18 mouse cellular contexts compared by ENCODE assay signal in the genomic region with DNA sequence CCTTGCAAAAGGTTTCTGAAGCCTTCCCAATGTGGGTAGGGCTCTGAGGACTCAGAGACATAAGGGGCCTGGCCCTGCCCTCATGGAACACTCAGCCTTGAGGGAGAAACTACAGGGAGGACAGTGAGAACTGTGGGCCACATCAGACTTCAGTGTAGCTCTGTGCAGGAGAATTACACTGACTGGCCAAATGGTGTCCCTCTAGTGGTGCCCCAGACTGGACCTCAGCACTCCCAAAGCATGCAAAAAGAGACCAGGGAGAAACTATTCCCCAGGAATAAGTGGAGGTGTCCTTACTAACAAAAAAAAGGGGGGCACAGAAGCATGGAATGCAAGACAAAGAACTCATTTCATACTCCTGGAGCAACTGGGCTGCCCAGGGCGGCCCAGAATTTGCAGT. TPM values are rescaled to one million over a fixed set of nuclear protein-coding genes. Genes with fewer than 3 reads are reported as not detected.
DNase-seq lines count a peak whose midpoint lies in the region; ATAC-seq lines count a peak whose summit lies in the region.
"Had no signal": no experiment of that assay in that cellular context is flagged by ENCODE, and none has a peak within 500 bp of the region (broad histone marks: within the 10 kb centered on the region; RNA-seq: fewer than 3 reads in every experiment).

No protein-coding gene starts in this region.

- H3K4me2 ChIP-seq in forebrain, embryonic 11.5 days (ENCODE audit: low read depth, low read length, severe bottlenecking): no peak overlapping the region
- H3K4me2 ChIP-seq in forebrain, embryonic 16.5 days (ENCODE audit: low read length): no peak overlapping the region
- no peak overlapping the region for H3K4me2 ChIP-seq in midbrain, embryonic 15.5 days
- no peak overlapping the region for H3K4me2 ChIP-seq in midbrain, embryonic 11.5 days
- H3K4me2 ChIP-seq: hindbrain, embryonic 14.5 days had no signal

- H3K27me3 ChIP-seq in forebrain, embryonic 11.5 days (ENCODE audit: control insufficient read depth, insufficient read depth, low read length): no peaks in the 10 kb centered on the region
- no peaks in the 10 kb centered on the region for H3K27me3 ChIP-seq in forebrain, embryonic 16.5 days (replicated peaks; ENCODE audit: control insufficient read depth, insufficient read depth, low read length)
- peaks cover 14% of the 10 kb centered on the region; the same call in 1 of the 2 replicates for H3K27me3 ChIP-seq in midbrain, embryonic 10.5 days (ENCODE audit: low read depth, poor library complexity, severe bottlenecking)
- no peaks in the 10 kb centered on the region for H3K27me3 ChIP-seq in midbrain, embryonic 15.5 days (replicated peaks)
- no peaks in the 10 kb centered on the region for H3K27me3 ChIP-seq in midbrain, embryonic 11.5 days (ENCODE audit: control insufficient read depth, insufficient read depth, low read length)

- peaks cover 39% of the 10 kb centered on the region for H3K4me1 ChIP-seq in forebrain, embryonic 11.5 days (replicated peaks; ENCODE audit: control insufficient read depth, insufficient read depth, low read length)
- H3K4me1 ChIP-seq in forebrain, embryonic 16.5 days (replicated peaks; ENCODE audit: control insufficient read depth, insufficient read depth, low read length): peaks cover 56% of the 10 kb centered on the region
- H3K4me1 ChIP-seq in midbrain, embryonic 10.5 days: peaks cover 98% of the 10 kb centered on the region
- peaks cover 69% of the 10 kb centered on the region for H3K4me1 ChIP-seq in midbrain, embryonic 15.5 days
- H3K4me1 ChIP-seq in midbrain, embryonic 11.5 days (ENCODE audit: control insufficient read depth, insufficient read depth, low read length): peaks cover 56% of the 10 kb centered on the region

- H3K9me3 ChIP-seq in forebrain, embryonic 11.5 days (ENCODE audit: control insufficient read depth, low read length): no peaks in the 10 kb centered on the region
- no peaks in the 10 kb centered on the region for H3K9me3 ChIP-seq in forebrain, embryonic 16.5 days (ENCODE audit: control insufficient read depth, low read length)
- no peaks in the 10 kb centered on the region for H3K9me3 ChIP-seq in midbrain, embryonic 10.5 days (replicated peaks)
- H3K9me3 ChIP-seq in midbrain, embryonic 15.5 days: no peaks in the 10 kb centered on the region
- no peaks in the 10 kb centered on the region for H3K9me3 ChIP-seq in midbrain, embryonic 11.5 days (ENCODE audit: control insufficient read depth, low read length)

- 48% methylated on average over 1 of the region's 1 CpGs for WGBS in forebrain, embryonic 11.5 days
- whole genome bisulfite sequencing in forebrain, embryonic 16.5 days: 29% methylated on average over 1 of the region's 1 CpGs
- WGBS in midbrain, embryonic 10.5 days: 82% methylated on average over 1 of the region's 1 CpGs
- WGBS in midbrain, embryonic 15.5 days: 45% methylated on average over 1 of the region's 1 CpGs
- WGBS in midbrain, embryonic 11.5 days: 48% methylated on average over 1 of the region's 1 CpGs

- ATAC-seq in forebrain, embryonic 11.5 days (replicated peaks; ENCODE audit: low FRiP score): no peak
- no peak for ATAC-seq in forebrain, embryonic 16.5 days
- no peak for ATAC-seq in midbrain, embryonic 15.5 days (replicated peaks)
- no peak for ATAC-seq in midbrain, embryonic 11.5 days (ENCODE audit: low FRiP score)

- no peak overlapping the region for H3K4me3 ChIP-seq in forebrain, embryonic 11.5 days (ENCODE audit: low read depth, low read length)
- no peak overlapping the region for H3K4me3 ChIP-seq in forebrain, embryonic 16.5 days (replicated peaks; ENCODE audit: low read length)
- no peak overlapping the region for H3K4me3 ChIP-seq in midbrain, embryonic 10.5 days
- no peak overlapping the region for H3K4me3 ChIP-seq in midbrain, embryonic 15.5 days
- no peak overlapping the region for H3K4me3 ChIP-seq in midbrain, embryonic 11.5 days (ENCODE audit: low read depth, low read length)

- H3K27ac ChIP-seq in forebrain, embryonic 11.5 days (ENCODE audit: low read depth, low read length): 0 out of 2 replicates have a peak overlapping the region, but pooled peaks have one; percentile 46
- no peak overlapping the region for H3K27ac ChIP-seq in forebrain, embryonic 16.5 days (ENCODE audit: low read length)
- H3K27ac ChIP-seq in midbrain, embryonic 10.5 days (replicated peaks): peak overlapping the region; percentile 84
- no peak overlapping the region for H3K27ac ChIP-seq in midbrain, embryonic 15.5 days
- H3K27ac ChIP-seq in midbrain, embryonic 11.5 days (ENCODE audit: low read depth, low read length): peak overlapping the region; percentile 48
- H3K27ac ChIP-seq: hindbrain, embryonic 14.5 days had no signal

- H3K9ac ChIP-seq in forebrain, embryonic 11.5 days (ENCODE audit: low read length): no peak overlapping the region
- no peak overlapping the region for H3K9ac ChIP-seq in forebrain, embryonic 16.5 days (replicated peaks; ENCODE audit: low read depth, low read length)
- no peak overlapping the region for H3K9ac ChIP-seq in midbrain, embryonic 15.5 days
- H3K9ac ChIP-seq in midbrain, embryonic 11.5 days (ENCODE audit: low read length): peak overlapping the region; percentile 22; the same call in 1 of the 2 replicates
- H3K9ac ChIP-seq: hindbrain, embryonic 14.5 days had no signal

- no peak for DNase-seq in forebrain, embryonic 11.5 days (ENCODE audit: low spot score)
- DNase-seq in midbrain, embryonic 10.5 days (ENCODE audit: low spot score): no peak
- no peak for DNase-seq in midbrain, embryonic 11.5 days (ENCODE audit: low spot score, missing footprints)
- no peak for DNase-seq in ovary, postnatal 36 days (ENCODE audit: low spot score)
- DNase-seq in heart, postnatal 4 days: no peak
- DNase-seq: adrenal gland, postnatal 10 days; B cell, adult 2 months; cerebellum, adult 8-10 months; heart, adult 11 months; kidney, adult 11 months; kidney, postnatal 10 days; lung, postnatal 4 days; right cerebral cortex, postnatal 25 days; thymus, postnatal 4 days had no signal

- H3K36me3 ChIP-seq in forebrain, embryonic 11.5 days (ENCODE audit: control insufficient read depth, insufficient read depth, low read length): no peaks in the 10 kb centered on the region
- H3K36me3 ChIP-seq in forebrain, embryonic 16.5 days (ENCODE audit: control insufficient read depth, insufficient read depth): no peaks in the 10 kb centered on the region
- H3K36me3 ChIP-seq in midbrain, embryonic 10.5 days: no peaks in the 10 kb centered on the region
- H3K36me3 ChIP-seq in midbrain, embryonic 15.5 days (replicated peaks): no peaks in the 10 kb centered on the region
- no peaks in the 10 kb centered on the region for H3K36me3 ChIP-seq in midbrain, embryonic 11.5 days (ENCODE audit: control insufficient read depth, insufficient read depth, low read length)

RNA-seq across cellular contexts. Expression of gene Cplx2, which starts 43.1 kb away (rescaled TPM):
- polyA plus RNA-seq in forebrain, embryonic 11.5 days (2014; fragmentation: Nextera tagmentation; extraction: Ambion mirVana): 11.8 and 13.3 TPM in 2 replicates
- 31.8 and 34.3 TPM in 2 replicates for polyA plus RNA-seq in forebrain, embryonic 16.5 days (2015; fragmentation: Nextera tagmentation; extraction: Ambion mirVana)
- polyA plus RNA-seq in midbrain, embryonic 10.5 days (2016; fragmentation: Nextera tagmentation; extraction: Ambion mirVana): 9.9 and 15.3 TPM in 2 replicates
- polyA plus RNA-seq in midbrain, embryonic 15.5 days (2015; fragmentation: Nextera tagmentation; extraction: Ambion mirVana): 31.1 and 32.8 TPM in 2 replicates
- polyA plus RNA-seq in midbrain, embryonic 11.5 days (2014; fragmentation: Nextera tagmentation; extraction: Ambion mirVana): 14.7 and 14.8 TPM in 2 replicates
- total RNA-seq in heart, postnatal 4 days (2021): 10 to 100 TPM; 12.6 to 12.7 TPM
- total RNA-seq: monocyte, adult 5-6 weeks had no signal

Comparison
In these comparisons a context has a peak if more than half of its experiments do, and no peak if none do; other contexts are left out.
1. H3K27ac ChIP-seq: peak in forebrain, embryonic 11.5 days (single experiment), midbrain, embryonic 10.5 days (single experiment) and midbrain, embryonic 11.5 days (single experiment); none in forebrain, embryonic 16.5 days (single experiment) and midbrain, embryonic 15.5 days (single experiment).